14 mouse cellular contexts compared by ENCODE assay signal in the genomic region with DNA sequence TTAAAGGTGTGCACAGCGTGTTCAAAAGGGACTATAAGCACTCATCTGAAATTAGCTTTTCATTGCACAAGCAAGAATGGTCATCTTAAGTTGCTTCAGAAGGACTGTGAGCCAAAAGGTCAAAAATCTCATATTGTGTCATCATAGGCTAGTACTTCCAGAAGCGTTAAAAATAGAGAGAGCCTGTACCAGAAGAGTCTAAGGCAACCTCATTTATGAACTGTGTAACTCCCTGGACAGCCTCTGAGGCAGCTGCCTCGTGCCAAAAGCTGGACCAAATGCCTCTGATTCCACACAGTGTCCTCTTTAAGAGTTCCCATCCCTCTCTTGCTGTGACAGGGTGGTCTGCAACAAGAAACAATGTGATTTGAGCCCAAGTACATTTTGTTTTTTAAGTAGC.
DNase-seq lines count a peak whose midpoint lies in the region; ATAC-seq lines count a peak whose summit lies in the region.
"Had no signal": no experiment of that assay in that cellular context is flagged by ENCODE, and none has a peak within 500 bp of the region (broad histone marks: within the 10 kb centered on the region; RNA-seq: fewer than 3 reads in every experiment).

No protein-coding gene starts in this region.

- H3K9ac ChIP-seq in heart, embryonic 12.5 days, result no peak overlapping the region
- H3K9ac ChIP-seq: forebrain, embryonic 15.5 days; hindbrain, embryonic 14.5 days had no signal

- no peak overlapping the region for H3K4me3 ChIP-seq in heart, embryonic 12.5 days
- H3K4me3 ChIP-seq: forebrain, embryonic 15.5 days; layer of hippocampus, adult 2 months had no signal

- H3K9me3 ChIP-seq in heart, embryonic 12.5 days (replicated peaks), result no peaks in the 10 kb centered on the region
- H3K9me3 ChIP-seq: forebrain, embryonic 15.5 days had no signal

- WGBS in heart, embryonic 12.5 days, result 30% methylated on average over 3 of the region's 3 CpGs

- peak overlapping the region; percentile 87 for H3K27ac ChIP-seq in heart, embryonic 12.5 days (ENCODE audit: poor library complexity, severe bottlenecking)
- H3K27ac ChIP-seq: forebrain, embryonic 15.5 days; hindbrain, embryonic 14.5 days; layer of hippocampus, adult 2 months; macrophage had no signal

- H3K27me3 ChIP-seq in heart, embryonic 12.5 days (replicated peaks), result no peaks in the 10 kb centered on the region
- H3K27me3 ChIP-seq: forebrain, embryonic 15.5 days had no signal

- DNase-seq in kidney, postnatal 14 days, result peak; percentile 43
- no peak for DNase-seq in kidney, postnatal 4 days
- DNase-seq in heart, adult 11 months, result peak; percentile 97
- DNase-seq in lung, postnatal 10 days, result peak; percentile 58
- DNase-seq in urinary bladder, postnatal 4 days (ENCODE audit: low spot score in 2 of 2), result no peak
- DNase-seq in right cerebral cortex, postnatal 14 days, result no peak
- DNase-seq: cerebellum, adult 9-10 months; left cerebral cortex, postnatal 4 days; thymus, postnatal 4 days had no signal

- H3K4me1 ChIP-seq in heart, embryonic 12.5 days (replicated peaks), result peaks cover 43% of the 10 kb centered on the region
- H3K4me1 ChIP-seq: forebrain, embryonic 15.5 days had no signal

- H3K36me3 ChIP-seq in heart, embryonic 12.5 days, result peaks cover 4% of the 10 kb centered on the region; the same call in 1 of the 2 replicates
- H3K36me3 ChIP-seq: forebrain, embryonic 15.5 days had no signal

- H3K4me2 ChIP-seq in heart, embryonic 12.5 days, result peak overlapping the region; percentile 41
- H3K4me2 ChIP-seq: forebrain, embryonic 15.5 days; hindbrain, embryonic 14.5 days had no signal

- ATAC-seq in heart, embryonic 12.5 days (ENCODE audit: insufficient number of reproducible peaks, low FRiP score), result 0 out of 2 replicates have a peak, but pooled peaks have one; percentile 68
- ATAC-seq: forebrain, embryonic 15.5 days had no signal

Comparison
In these comparisons a context has a peak if more than half of its experiments do, and no peak if none do; other contexts are left out.
1. DNase-seq: peak in kidney, postnatal 14 days (single experiment), heart, adult 11 months (single experiment) and lung, postnatal 10 days (single experiment); none in kidney, postnatal 4 days (0 of 2), urinary bladder, postnatal 4 days (0 of 2) and right cerebral cortex, postnatal 14 days (single experiment).